Mouse (Mus musculus): ENCODE data around the gene Fignl2.

Fignl2 gene

DNA sequence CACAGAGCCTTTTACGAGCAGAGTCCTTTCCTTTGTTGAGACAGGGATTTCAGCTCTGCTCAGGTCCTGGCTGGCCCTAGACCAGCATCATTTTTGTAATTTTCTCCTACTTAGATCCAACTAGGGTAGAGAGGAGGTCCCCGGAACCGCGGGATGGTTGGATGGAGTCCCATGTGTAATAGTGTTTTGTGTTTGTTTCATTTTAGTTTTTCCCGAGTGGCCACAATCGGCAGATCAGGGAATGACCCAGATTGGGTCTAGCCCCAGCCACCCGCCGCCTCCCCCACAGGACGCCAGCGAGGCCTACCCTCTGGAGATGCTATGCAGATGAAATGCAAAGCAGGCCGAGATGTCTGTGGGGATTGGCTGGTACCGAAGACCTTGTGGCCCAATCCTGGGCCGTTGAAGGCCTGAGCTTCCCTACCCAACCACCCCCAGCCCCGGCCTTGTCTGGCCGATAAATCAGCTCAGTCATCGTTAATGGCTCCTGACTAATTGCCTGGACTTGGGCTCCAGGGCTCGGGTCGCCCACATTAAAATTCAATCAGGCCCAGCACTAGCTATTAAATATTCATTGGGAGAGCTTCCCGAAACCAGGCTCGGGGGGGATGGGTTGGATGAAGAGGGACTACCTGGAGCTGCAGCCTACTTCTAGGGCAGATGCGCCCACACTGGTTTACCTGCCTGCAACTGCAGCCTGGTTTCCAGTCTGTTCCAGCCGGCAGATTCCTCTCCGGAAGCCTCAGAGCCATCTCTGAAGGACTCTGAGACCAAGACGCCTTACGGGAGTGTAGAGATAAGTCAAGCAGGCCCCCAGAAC lies 14.7 kb upstream of the Fignl2 start:
- peak; percentile 94 for DNase-seq (ENCODE audit: low read depth, low spot score)

- DNase-seq (ENCODE audit: low read depth, low spot score) = peak; percentile 53
Observed at GRCm38 (mm10) chr15:101092121-101092828, 13.9 kb upstream of the Fignl2 start.

- no peak for DNase-seq (ENCODE audit: low read depth, low spot score)
Observed at GRCm38 (mm10) chr15:101091551-101091950, 13.2 kb upstream of the Fignl2 start.

GRCm38 (mm10) chr15:101088291-101088690 lies 9.9 kb upstream of the Fignl2 start:
- no peak for DNase-seq (ENCODE audit: low read depth, low spot score)

- DNase-seq (ENCODE audit: low read depth, low spot score) = no peak
Observed at GRCm38 (mm10) chr15:101086956-101087355, 8.6 kb upstream of the Fignl2 start.

- DNase-seq (ENCODE audit: low read depth, low spot score) = no peak
Observed at GRCm38 (mm10) chr15:101086451-101086850, 8.1 kb upstream of the Fignl2 start.

DNA sequence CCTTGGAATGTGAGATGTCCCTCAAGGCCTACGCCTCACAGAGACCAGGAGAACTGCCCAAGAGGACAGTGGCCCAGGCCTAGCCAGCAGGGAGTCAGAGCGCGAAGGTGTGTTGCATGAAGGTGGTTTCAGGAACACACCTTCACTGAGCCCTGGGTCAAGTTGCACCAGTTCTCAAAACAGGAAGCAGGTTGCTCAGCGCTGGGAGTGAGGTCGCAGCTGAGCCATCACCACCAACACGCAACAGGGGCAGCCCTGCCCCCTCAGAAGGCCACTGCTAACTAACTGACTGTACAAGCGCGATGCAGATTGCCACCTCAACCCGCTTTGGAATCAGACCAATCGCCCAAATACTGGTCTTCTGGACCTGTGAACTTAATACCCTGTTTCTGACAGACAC lies 6.1 kb upstream of the Fignl2 start:
- no peak for DNase-seq (ENCODE audit: low read depth, low spot score)

DNA sequence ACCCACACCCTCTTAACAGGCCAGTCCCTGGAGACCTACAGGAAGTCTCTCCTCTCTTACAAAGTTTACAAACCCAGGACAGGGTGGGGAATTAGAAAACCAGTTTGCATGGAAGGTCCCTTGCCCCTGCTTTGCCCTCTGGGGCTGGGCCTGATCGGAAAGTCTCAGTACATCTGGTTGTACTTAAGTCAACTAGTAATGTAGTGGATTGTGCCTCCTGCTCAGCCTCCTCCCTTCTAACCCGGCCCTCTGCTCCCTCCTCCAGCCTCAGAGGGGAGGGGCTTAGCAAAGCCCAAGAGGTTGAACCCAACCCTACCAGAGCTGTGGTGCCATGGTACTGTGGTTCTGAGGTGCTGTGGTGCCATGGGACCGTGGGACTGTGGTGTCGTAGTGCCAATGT lies 3.9 kb upstream of the Fignl2 start:
- peak; percentile 94 for DNase-seq (ENCODE audit: low read depth, low spot score)

DNA sequence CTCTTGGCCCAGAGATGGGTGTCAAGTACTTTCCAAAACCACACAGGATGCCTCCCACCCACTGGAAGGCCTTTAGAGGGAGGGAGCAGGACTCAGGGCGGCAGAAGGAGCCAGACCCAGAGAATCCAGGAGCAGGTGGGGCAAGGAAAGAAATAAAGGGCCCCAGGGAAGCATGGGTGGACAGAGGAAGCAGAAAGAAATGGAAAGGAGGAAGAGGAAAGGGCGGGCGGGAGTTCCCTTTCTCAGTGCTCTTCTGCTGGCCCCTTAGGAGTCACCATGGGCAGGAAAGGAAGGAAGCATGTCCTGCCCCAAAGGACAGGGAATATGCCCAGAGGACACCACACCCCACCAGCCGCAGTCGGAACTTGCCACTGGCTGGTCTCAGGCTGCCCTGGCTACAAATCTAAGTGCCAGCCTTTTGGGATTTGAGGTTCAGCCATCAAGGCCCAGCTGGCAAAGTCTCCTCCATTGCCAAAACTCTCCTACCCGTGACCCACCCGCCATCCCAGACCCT lies 2.7 kb upstream of the Fignl2 start:
- peak; percentile 45 for DNase-seq (ENCODE audit: low read depth, low spot score)

DNA sequence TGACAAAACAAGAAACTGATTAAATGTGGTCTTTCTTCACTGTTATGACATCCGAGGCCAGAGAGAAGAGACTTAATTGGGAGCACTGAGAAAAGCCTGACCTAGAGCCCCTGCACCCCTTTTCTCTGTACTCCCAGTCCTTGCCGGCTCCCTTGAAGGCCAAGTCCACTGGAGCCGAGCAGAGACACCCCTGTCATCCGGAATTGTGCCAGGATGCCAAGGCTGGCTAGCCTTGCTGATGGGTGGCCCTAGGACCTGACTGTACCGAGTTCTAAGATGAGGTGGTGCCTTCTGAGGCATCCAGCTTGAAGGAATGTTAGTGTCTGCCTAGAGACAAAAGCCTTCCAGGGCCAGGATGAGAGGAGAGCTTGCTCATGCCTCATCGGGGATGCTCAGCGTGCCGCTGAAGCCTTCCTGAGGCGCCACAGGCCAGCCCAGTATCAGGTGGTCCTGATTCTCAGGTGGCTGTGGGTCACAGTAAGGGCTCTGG lies 1.7 kb upstream of the Fignl2 start:
- DNase-seq (ENCODE audit: low read depth, low spot score) = peak; percentile 47

GRCm38 (mm10) chr15:101078731-101079156 lies 377 bp upstream of the Fignl2 start:
- DNase-seq (ENCODE audit: low read depth, low spot score) = peak; percentile 51

- peak; percentile 54 for DNase-seq (ENCODE audit: low read depth, low spot score)
Observed at GRCm38 (mm10) chr15:101077001-101077812, 1.2 kb downstream of the Fignl2 start.

DNA sequence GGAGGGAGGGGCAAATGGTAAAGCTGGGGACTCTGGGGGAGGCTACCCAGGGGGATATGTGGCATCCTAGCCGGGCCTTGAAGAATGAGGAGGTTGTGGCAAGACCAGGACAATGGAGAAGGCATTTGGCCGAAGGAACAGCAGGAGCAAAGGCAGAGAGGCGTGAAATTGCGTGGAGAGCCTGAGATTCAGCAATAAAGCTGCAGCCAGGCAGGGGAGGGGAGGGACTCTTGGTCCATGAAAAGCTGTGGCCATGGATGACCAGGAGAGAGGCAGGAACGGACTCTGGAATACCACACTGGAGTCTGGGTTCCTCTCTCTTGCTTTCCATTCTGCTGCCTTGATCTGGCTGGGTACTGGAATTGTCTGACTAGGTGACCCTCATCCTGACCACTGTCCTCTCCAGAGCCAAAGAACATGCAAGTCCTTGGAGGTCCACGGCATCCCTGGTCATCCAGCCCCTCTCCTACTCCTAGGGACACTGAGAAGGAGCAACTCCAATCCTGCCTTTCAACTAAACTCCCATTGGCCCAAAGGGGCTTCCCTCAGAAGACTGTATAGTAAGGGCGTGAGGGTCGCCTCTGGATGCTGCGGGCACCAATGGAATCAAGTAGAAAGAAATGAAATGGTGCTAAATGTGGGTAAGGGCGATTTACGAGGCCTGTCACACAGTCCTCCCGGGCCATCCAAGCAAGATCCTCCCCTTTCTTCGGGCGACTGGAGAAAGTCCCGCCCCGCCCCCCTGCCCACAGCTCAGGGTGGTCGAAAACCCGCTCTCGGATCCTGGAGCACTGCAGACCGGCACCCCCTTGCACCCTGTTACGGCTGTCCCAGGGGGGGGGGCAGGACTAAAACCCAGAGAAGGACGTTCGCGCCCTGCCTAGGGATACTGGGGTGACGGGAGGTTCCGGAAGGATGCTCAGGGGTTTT lies 2.0 kb downstream of the Fignl2 start:
- DNase-seq (ENCODE audit: low read depth, low spot score) = no peak

DNA sequence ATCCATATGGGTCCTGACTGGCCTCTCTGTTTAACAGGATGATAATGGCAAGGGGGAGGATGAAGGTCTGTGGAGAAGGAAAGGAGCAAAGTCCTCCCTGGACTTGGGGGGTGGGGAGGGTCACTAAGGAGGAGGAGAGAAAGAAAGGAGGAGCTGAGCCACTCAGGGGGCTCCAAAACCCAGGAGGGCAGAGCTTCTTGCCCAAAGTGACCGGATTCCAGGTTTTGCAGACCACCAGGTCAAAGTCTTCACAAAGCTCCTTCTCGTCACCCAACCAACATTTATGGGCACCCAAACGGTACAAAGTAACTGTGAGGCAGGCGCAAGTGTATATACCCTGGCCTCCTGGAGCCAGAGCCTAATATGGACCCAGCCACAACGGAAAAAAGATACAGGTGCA lies 2.7 kb downstream of the Fignl2 start:
- DNase-seq (ENCODE audit: low read depth, low spot score) = no peak

- DNase-seq (ENCODE audit: low read depth, low spot score) = no peak
Observed at GRCm38 (mm10) chr15:101075150-101075549, 3.2 kb downstream of the Fignl2 start.

DNA sequence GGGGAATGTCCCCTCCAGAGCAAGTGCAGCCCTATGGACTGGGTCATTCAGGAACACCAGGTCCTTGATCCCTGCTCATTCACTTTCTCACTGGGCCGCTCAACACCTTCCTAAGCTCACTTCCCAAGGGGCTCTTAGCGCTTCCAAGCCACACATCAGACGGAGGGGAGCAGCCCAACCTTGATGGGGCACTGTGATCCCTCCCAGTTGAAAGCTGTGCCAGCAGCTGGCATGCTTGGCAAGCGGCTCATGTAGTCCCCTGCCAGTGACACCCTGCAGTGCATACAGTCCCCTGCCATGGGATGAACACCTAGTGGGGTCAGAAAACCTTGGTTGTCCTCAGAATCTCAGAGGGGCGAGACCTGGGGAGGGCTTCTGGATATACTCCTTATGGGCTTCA lies 4.3 kb downstream of the Fignl2 start:
- no peak for DNase-seq (ENCODE audit: low read depth, low spot score)

DNA sequence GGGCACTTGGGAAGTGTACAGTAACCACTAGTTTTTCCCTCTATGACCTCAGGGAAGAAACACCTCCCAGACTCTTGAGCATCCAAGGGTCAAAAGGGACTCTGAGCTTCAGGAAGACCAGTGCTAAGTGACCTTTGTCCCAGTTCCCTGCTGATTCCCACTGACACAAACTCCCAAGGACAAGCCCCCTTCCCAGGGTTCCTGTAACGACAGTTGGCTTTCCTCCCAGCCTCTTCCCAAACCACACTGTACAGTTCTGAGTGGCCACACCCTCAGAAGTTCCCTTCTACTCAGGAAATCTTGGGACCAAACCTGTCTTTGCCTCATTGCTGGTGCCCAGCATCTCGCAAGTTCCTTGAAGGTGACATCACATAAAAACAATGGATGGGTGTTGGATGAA lies 5.6 kb downstream of the Fignl2 start:
- no peak for DNase-seq (ENCODE audit: low read depth, low spot score)

GRCm38 (mm10) chr15:101070762-101071161 lies 7.6 kb downstream of the Fignl2 start:
- DNase-seq (ENCODE audit: low read depth, low spot score) = peak; percentile 34

- DNase-seq (ENCODE audit: low read depth, low spot score) = no peak
Observed at GRCm38 (mm10) chr15:101069641-101070190, 8.7 kb downstream of the Fignl2 start.

DNA sequence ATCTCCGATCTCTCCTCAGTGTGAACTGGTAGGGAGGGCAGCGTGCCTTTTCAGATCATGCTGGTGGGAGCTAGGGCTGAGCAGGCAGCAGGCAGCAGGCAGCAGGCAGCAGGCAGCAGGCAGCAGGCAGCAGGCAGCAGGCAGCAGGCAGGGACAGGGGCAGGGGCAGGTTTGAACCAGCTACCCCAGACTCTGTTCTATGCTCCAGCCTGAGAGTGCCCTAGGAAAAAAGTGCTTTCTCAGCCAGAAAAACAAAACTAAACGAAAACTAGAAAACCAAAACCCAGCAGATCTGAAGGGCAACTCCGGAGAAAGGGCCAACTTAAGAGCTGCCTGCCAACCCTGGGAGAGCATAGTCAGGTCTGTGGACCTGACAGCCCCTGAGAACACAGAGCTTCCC lies 9.7 kb downstream of the Fignl2 start:
- DNase-seq (ENCODE audit: low read depth, low spot score) = no peak
